Mouse (Mus musculus) neural tube, embryonic 13.5 days (tissue): Measurements from ENCODE around the gene Cep41. TPM values are rescaled to one million over a fixed set of nuclear protein-coding genes. Genes with fewer than 3 reads are reported as not detected.
A peak's percentile ranks its signal among the peaks of the same experiment; 100 is the strongest.

ENCODE experiments used
- ATAC-seq: fragments of 200-750 bp; cut with Nextera tagmentation; 2 replicates; pipeline ENCODE4 v1.8.0; 2017; ENCODE audit warnings: low read depth, mild to moderate bottlenecking, moderate TSS enrichment, moderate library complexity
- H3K27ac ChIP-seq: fragments of 300-500 bp; sonication (generic); replicated peaks from 2 replicates; pipeline ENCODE4 v1.5.1; 2015; ENCODE audit warnings: moderate library complexity, mild to moderate bottlenecking, inconsistent platforms
- H3K27me3 ChIP-seq: fragments of 300-500 bp; sonication (generic); 2 replicates; pipeline ENCODE4 v1.6.1; 2015; ENCODE audit warnings: mild to moderate bottlenecking, inconsistent platforms
- H3K36me3 ChIP-seq: fragments of 300-500 bp; sonication (generic); 2 replicates; pipeline ENCODE4 v1.6.1; 2015; ENCODE audit warnings: mild to moderate bottlenecking, inconsistent platforms
- H3K4me1 ChIP-seq: fragments of 300-500 bp; sonication (generic); replicated peaks from 2 replicates; pipeline ENCODE4 v1.6.1; 2015; ENCODE audit warnings: inconsistent platforms
- H3K4me2 ChIP-seq: fragments of 300-500 bp; sonication (generic); 2 replicates; pipeline ENCODE4 v1.6.1; 2015; ENCODE audit warnings: inconsistent platforms, mild to moderate bottlenecking, moderate library complexity
- H3K4me3 ChIP-seq: fragments of 300-500 bp; sonication (generic); 2 replicates; pipeline ENCODE4 v1.5.1; 2015; ENCODE audit warnings: mild to moderate bottlenecking, inconsistent platforms
- H3K9ac ChIP-seq: fragments of 300-500 bp; sonication (generic); 2 replicates; pipeline ENCODE4 v1.6.1; 2015; ENCODE audit warnings: moderate library complexity, mild to moderate bottlenecking, inconsistent platforms
- H3K9me3 ChIP-seq: fragments of 300-500 bp; sonication (generic); 2 replicates; pipeline ENCODE4 v1.6.1; 2016; ENCODE audit warnings: inconsistent platforms
- WGBS: fragments of 180-500 bp; shearing (Covaris S2); methylation state at CpG from one replicate; pipeline ENCODE4 v1.1.7; 2015; 5-methylcytosine and 5-hydroxymethylcytosine counted together
- polyA plus RNA-seq: library from polyadenylated mRNA; unstranded; fragments of >200 nt; fragmentation: Nextera tagmentation; extraction: Ambion mirVana; gene quantifications from 2 replicates; pipeline ENCODE4 v1.2.1, GENCODE M21; 2015

The Cep41 gene
- polyA plus RNA-seq, 1 experiment from 2014 or later = 12.2 TPM

DNA sequence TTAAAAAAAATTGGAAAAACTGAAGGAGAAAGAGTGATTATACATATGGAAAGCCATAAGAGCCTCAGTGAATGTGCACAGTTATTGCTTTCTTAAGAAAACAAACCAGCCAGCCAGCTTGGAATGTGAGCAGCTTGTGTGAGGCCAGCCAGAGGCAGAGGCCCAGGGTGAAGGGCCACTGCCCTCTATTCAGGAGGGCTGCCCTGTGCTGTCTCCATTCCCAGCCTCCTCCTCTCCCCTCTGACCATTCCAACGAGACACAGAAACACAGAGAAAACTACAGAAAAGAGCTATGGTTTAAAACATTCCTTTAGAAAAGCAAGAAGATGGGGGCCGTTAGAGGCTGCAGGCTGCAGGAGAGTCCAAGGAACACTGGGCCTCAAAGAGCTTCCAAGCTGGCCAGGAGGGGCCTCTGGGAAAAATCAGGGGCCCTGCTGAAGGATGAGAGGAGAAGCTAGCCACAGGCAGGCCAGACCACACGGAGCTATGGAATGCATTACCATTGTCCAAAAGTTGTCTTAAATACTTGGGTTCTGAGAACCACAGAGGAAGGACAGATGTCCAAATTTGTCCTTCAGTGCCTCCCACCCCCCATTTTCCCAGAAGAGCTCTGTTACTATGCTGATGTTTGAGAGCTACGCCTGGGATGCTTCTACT, 57.2 kb downstream of the Cep41 start:
- peak overlapping the region; percentile 75 for H3K27ac ChIP-seq
- 30% methylated on average over 4 of the region's 4 CpGs for WGBS
- H3K4me1 ChIP-seq = peaks cover 24% of the 10 kb centered on the region
- ATAC-seq = peak; percentile 64; the same call in 1 of the 2 replicates
- no peaks in the 10 kb centered on the region for H3K9me3 ChIP-seq
- no peaks in the 10 kb centered on the region for H3K27me3 ChIP-seq
- no peak overlapping the region for H3K9ac ChIP-seq
- H3K36me3 ChIP-seq = no peaks in the 10 kb centered on the region
- H3K4me3 ChIP-seq = no peak overlapping the region
- H3K4me2 ChIP-seq = no peak overlapping the region

DNA sequence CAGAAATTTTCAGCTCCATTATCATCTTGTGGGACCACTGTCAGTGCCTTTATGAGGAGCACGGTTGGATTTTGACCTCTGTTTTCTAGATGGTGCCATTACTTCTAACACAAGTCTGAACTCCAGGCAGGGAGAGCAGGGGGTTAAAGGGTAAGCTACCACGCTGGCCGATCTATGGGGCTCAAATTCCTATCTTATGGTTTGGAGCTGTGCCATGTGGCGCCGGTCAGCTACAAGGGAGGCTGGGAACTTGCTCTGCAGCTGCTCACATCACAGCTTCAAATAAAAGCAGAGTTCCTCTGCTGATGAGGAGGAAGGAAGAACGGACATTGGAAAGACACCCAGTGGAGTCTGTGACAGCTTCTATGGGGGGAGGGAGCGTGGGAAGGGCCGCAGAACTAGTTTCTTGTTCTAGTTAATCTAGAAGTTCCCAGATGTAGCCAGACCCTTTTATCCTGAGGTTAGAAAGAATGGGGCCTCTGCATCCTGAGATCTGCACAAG, 58.1 kb downstream of the Cep41 start:
- H3K27ac ChIP-seq = peak overlapping the region; percentile 56
- 49% methylated on average over 8 of the region's 8 CpGs for WGBS
- H3K9me3 ChIP-seq = no peaks in the 10 kb centered on the region

DNA sequence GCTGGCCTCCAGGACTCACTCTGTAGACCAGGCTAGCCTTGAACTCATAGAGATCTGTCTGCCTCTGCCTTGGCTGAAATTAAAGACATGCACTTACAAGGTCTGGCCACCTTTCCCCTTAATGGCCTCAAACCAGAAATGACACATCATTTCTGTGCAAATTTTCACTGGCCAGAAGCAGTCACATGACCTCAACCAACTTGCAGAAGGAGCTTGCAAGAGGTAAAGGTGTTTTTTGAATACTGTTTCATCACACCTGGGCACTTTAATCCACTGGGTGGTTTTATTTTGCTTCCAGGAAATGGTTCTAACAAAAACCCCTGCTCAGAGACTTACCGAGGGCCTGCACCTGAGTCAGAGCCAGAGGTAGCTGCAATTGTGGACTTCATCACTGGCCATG, 63.6 kb downstream of the Cep41 start:
- H3K27ac ChIP-seq = no peak overlapping the region
- H3K36me3 ChIP-seq = no peaks in the 10 kb centered on the region
- no peak for ATAC-seq
- no peaks in the 10 kb centered on the region for H3K27me3 ChIP-seq
- WGBS = 89% methylated on average over 1 of the region's 1 CpGs
- no peak overlapping the region for H3K4me3 ChIP-seq
- peaks cover 23% of the 10 kb centered on the region for H3K4me1 ChIP-seq
- H3K9me3 ChIP-seq = no peaks in the 10 kb centered on the region
- no peak overlapping the region for H3K4me2 ChIP-seq
- H3K9ac ChIP-seq = no peak overlapping the region

More for the DNA sequence above, 58.1 kb downstream of the Cep41 start:
- H3K4me3 ChIP-seq = no peak overlapping the region
- no peak overlapping the region for H3K4me2 ChIP-seq
- ATAC-seq = no peak
- H3K9ac ChIP-seq = no peak overlapping the region
- no peaks in the 10 kb centered on the region for H3K36me3 ChIP-seq
- no peaks in the 10 kb centered on the region for H3K27me3 ChIP-seq
- peaks cover 24% of the 10 kb centered on the region for H3K4me1 ChIP-seq

DNA sequence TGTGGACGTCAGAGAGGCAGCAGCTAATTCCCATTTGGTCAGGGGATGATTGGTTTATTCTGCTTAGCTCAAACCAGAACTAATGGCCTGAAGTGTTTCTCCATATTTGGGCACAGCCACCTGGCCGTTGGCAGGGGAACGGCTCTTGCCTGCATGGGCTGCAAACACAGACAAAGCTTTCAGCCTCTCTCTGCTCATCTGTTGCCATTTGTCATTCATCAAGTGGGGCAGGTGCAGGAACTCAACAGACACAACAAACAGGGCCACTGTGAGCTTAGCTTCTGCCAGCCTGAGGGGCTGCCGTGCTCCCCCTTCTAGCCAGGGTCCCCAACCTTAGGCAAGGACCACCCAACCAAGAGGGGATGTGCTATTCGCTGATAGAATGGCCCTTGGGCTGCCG, 65.4 kb downstream of the Cep41 start:
- Histone ChIP-seq H3K9ac (no peak overlapping the region), H3K27me3 (no peaks in the 10 kb centered on the region), H3K27ac (peak overlapping the region; percentile 49), H3K36me3 (no peaks in the 10 kb centered on the region), H3K4me3 (no peak overlapping the region), H3K9me3 (no peaks in the 10 kb centered on the region), H3K4me2 (no peak overlapping the region), H3K4me1 (peaks cover 23% of the 10 kb centered on the region)
- 20% methylated on average over 6 of the region's 6 CpGs for WGBS
- ATAC-seq = peak; percentile 71

DNA sequence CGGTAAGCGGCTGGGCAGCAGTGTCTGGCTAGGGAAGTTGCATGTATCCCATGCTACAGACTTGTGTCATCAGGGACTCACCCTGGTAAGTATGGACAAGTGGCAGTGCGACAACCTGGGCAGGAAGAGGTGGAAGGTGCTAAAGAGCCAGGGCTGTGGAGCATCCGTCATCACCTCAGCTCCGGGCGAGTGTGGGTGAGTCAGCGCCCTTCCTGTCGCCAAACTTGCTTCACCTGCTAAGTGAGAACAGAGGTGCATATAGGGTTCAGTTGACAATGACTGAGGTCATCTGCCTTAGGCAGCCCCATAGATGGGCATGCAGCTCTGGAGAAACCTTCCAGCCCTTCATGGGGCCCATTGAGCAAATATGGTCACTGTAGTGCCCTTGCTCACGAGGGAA, 68.8 kb downstream of the Cep41 start:
- Histone ChIP-seq H3K9me3 (no peaks in the 10 kb centered on the region), H3K36me3 (no peaks in the 10 kb centered on the region), H3K4me3 (no peak overlapping the region), H3K9ac (no peak overlapping the region), H3K27me3 (no peaks in the 10 kb centered on the region), H3K4me1 (peaks cover 14% of the 10 kb centered on the region), H3K4me2 (no peak overlapping the region), H3K27ac (no peak overlapping the region)
- ATAC-seq = no peak
- WGBS = 97% methylated on average over 9 of the region's 9 CpGs

DNA sequence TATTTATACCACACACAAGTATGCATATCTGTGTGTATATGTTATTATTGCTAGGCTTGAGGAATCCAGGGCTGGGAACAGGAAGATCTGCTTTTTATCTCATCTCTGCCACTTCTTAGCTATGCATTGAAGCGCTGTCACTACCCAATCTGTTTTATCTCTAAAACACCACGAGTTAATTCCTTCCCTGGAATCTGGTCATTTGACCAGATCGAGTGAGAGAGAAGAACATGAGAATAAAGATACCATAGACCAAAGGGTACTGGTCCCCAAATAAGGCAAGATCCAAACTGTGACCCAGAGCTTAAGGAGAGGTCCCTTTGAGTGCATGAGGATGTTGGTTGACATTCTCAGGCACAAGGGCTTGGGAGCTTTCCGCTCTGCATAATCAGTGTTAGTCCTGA, 71.6 kb downstream of the Cep41 start:
- H3K36me3 ChIP-seq = no peaks in the 10 kb centered on the region
- 87% methylated on average over 4 of the region's 4 CpGs for WGBS
- H3K4me3 ChIP-seq = no peak overlapping the region
- ATAC-seq = no peak
- no peaks in the 10 kb centered on the region for H3K27me3 ChIP-seq
- no peak overlapping the region for H3K9ac ChIP-seq
- no peak overlapping the region for H3K27ac ChIP-seq
- H3K9me3 ChIP-seq = no peaks in the 10 kb centered on the region
- peaks cover 22% of the 10 kb centered on the region for H3K4me1 ChIP-seq
- no peak overlapping the region for H3K4me2 ChIP-seq

DNA sequence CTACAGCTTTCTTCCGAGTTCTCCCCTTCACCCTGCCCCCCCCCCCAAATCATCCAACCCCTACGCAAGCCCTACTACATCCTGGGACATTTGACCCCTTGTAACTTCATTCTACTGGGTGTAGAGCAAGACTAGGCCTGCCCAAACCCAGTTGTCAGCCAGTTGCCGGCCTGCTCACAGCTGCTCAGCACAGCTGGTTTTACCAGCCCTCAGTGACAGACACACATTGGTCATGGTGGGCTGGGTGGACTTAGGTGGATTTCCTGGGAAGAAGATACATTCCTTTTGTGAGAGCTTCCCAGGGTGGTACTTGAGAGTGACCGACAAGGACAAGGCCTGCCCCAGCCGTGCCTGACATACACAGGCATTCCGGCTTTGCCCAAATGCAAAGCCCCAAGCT, 72.6 kb downstream of the Cep41 start:
- no peaks in the 10 kb centered on the region for H3K36me3 ChIP-seq
- no peak overlapping the region for H3K4me2 ChIP-seq
- no peak for ATAC-seq
- H3K9me3 ChIP-seq = no peaks in the 10 kb centered on the region
- H3K4me3 ChIP-seq = no peak overlapping the region
- no peak overlapping the region for H3K9ac ChIP-seq
- no peaks in the 10 kb centered on the region for H3K27me3 ChIP-seq
- H3K27ac ChIP-seq = no peak overlapping the region
- WGBS = 89% methylated on average over 6 of the region's 6 CpGs
- peaks cover 32% of the 10 kb centered on the region for H3K4me1 ChIP-seq

DNA sequence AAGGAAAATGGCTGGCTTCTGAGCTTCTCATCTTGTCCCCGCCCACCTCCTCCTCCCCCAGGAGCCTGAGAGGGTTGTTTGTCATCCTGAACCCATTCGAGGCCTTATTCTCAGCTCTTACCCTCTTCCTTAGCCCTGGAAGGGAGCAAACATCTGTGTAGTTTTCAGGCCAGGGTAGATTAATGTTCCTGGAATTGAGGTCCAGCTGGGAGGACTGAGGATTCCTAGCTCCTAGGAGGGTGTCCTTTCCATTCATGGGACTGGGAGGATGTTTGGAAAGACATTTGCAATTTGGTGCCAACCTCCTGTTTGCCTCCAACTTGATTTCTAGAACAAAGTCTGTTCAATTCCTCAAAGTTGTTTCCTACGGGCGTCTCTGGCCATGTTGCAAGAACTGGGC, 73.0 kb downstream of the Cep41 start:
- Histone ChIP-seq H3K4me2 (no peak overlapping the region), H3K9ac (no peak overlapping the region), H3K27ac (0 out of 2 replicates have a peak overlapping the region, but pooled peaks have one; percentile 1), H3K9me3 (no peaks in the 10 kb centered on the region), H3K4me1 (peaks cover 36% of the 10 kb centered on the region), H3K27me3 (no peaks in the 10 kb centered on the region), H3K36me3 (no peaks in the 10 kb centered on the region), H3K4me3 (no peak overlapping the region)
- no peak for ATAC-seq
- 81% methylated on average over 4 of the region's 4 CpGs for WGBS

DNA sequence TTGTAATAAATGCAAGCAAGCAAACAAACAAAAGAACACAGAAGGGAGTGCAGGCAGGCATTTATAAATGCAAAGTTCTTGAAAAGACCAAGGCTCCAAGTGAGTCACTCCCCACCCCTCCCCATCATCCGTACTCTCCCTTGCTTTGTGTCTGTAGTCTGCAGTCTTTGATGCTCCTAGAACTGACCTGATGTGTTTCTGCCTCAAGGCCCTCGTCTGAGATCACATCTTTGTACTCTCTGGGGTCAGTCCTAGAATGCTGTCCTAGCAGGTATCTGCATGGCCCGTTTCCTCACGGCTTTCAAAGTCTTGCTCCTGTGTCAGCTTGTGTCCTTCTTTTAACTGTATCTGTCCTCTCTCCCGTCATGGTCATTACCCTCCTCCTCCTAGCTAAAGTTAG, 73.9 kb downstream of the Cep41 start:
- Histone ChIP-seq H3K27me3 (no peaks in the 10 kb centered on the region), H3K4me1 (peaks cover 45% of the 10 kb centered on the region), H3K27ac (no peak overlapping the region), H3K36me3 (no peaks in the 10 kb centered on the region), H3K4me3 (no peak overlapping the region), H3K9me3 (no peaks in the 10 kb centered on the region), H3K4me2 (no peak overlapping the region), H3K9ac (no peak overlapping the region)
- WGBS = 65% methylated on average over 5 of the region's 5 CpGs
- ATAC-seq = no peak

DNA sequence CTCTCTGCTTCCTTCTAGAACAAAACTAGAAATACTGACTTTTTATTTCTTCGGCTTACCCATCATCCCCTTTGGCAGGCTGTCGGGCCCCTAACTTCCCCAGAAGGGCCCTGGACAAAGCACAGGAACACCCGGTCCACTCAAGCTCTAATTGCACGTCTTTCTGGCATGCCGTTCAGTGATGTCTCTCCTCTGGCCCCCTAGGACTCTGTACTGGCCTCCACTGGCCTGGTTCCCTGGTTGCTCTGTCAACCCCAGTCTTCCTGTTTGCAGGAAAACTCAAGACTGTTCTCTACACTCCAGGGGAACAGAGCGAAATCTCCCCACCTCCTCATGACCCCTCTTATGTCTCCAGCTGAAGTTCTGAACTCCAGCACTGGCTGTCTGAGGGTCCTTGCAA, 74.8 kb downstream of the Cep41 start:
- no peak overlapping the region for H3K9ac ChIP-seq
- no peaks in the 10 kb centered on the region for H3K36me3 ChIP-seq
- peaks cover 52% of the 10 kb centered on the region for H3K4me1 ChIP-seq
- 26% methylated on average over 6 of the region's 6 CpGs for WGBS
- no peaks in the 10 kb centered on the region for H3K9me3 ChIP-seq
- no peaks in the 10 kb centered on the region for H3K27me3 ChIP-seq
- 0 out of 2 replicates have a peak overlapping the region, but pooled peaks have one; percentile 56 for H3K4me2 ChIP-seq
- H3K27ac ChIP-seq = peak overlapping the region; percentile 81
- H3K4me3 ChIP-seq = no peak overlapping the region
- ATAC-seq = no peak

DNA sequence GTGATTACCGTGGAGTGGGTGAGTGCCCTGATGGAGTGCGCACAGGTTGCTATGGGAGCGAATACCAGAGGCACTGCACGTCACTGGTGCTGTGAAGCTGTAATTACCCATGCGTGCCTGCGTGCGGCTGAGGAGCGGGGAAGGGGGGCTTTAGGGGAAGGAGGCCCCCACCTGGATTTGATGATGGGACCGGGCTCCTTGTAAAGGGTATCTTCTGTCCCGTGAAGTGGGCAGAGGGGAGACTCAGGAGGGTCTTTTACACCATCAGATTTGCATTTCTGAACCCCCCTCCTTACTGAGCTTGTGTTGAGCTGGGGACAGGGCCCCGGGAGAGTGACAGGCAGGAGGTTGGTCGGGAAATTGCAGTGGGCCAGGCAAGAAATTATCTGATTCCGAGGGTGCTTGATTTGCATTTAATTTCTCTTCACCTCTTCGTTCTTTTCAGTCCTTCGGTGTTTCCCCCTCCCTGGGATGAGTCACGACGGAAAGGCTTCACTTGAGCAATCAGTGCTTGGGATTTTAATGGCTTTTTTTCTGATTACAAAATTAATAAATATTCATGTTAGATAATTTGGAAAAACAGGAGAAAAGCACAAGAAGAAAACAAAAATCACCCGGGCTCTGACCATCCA, 75.5 kb downstream of the Cep41 start:
- peak overlapping the region; percentile 56 for H3K4me2 ChIP-seq
- peak overlapping the region; percentile 60 for H3K9ac ChIP-seq
- ATAC-seq = peak; percentile 88
- H3K9me3 ChIP-seq = no peaks in the 10 kb centered on the region
- peak overlapping the region; percentile 81 for H3K27ac ChIP-seq
- H3K36me3 ChIP-seq = no peaks in the 10 kb centered on the region
- no peaks in the 10 kb centered on the region for H3K27me3 ChIP-seq
- 4% methylated on average over 18 of the region's 18 CpGs for WGBS
- peak overlapping the region; percentile 19 for H3K4me3 ChIP-seq
- peaks cover 52% of the 10 kb centered on the region for H3K4me1 ChIP-seq

DNA sequence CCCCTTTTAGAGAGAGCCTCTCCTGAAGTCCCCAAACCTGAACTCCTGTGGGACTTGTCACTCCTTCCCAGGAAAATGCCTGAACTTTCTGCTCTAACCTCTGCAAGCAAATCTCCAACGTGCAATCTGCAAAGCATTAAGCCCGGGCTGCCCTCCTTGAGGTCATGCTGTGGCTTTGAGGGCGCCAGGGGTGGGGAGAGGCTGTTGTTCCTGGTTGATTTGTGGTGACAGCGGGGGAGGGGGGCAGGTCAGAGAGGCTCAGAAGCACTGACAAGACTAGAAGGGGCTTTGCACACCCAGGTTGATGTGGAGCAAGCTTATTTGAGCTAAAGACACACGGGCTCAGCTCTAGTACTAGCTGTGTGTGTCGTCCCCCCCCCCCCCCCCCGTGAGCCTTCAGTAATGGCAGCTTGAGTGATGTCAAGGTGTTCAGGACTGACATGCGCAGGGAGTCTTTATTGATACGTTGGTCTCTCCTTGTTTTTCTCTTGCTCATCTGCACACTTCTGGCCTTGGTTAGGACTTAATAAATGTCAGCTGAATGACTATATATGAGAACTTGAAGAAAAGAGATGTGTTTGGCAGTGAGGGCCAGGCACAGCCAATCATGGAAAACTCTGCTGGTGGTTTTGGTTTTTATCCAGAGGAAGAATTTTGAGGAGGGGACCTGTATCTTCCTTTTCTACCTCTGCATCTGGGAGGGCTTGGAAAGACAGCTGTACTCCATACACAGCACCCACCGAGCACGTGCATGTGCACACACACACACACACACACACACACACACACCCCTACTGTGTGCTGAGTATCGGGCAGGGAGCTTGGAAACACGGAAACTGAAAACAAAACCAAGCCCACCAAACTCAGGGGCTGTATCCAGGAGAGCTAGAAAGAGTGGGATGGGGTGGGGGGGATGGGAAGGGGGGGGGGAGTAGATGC, 76.3 kb downstream of the Cep41 start:
- H3K4me1 ChIP-seq = peaks cover 52% of the 10 kb centered on the region
- H3K36me3 ChIP-seq = no peaks in the 10 kb centered on the region
- no peaks in the 10 kb centered on the region for H3K9me3 ChIP-seq
- H3K4me3 ChIP-seq = peak overlapping the region; percentile 19
- WGBS = 2% methylated on average over 13 of the region's 13 CpGs
- peak; percentile 75 for ATAC-seq
- peak overlapping the region; percentile 56 for H3K4me2 ChIP-seq
- H3K27me3 ChIP-seq = no peaks in the 10 kb centered on the region
- peak overlapping the region; percentile 81 for H3K27ac ChIP-seq
- H3K9ac ChIP-seq = peak overlapping the region; percentile 60; the same call in 1 of the 2 replicates
